Mouse (Mus musculus) midbrain, postnatal 0 days (tissue): Measurements from ENCODE around the gene Doc2b. TPM values are rescaled to one million over a fixed set of nuclear protein-coding genes. Genes with fewer than 3 reads are reported as not detected.

Experiments used
- ATAC-seq: fragments of 200-750 bp; cut with Nextera tagmentation; 2 replicates; pipeline ENCODE4 v1.8.0; 2017; ENCODE audit warnings: moderate number of reproducible peaks, mild to moderate bottlenecking, moderate TSS enrichment, moderate library complexity; ENCODE audit not compliant: low FRiP score
- DNase-seq: peaks from one replicate; pipeline ENCODE4 v3.0.0-alpha.2; 2015; ENCODE audit warnings: low spot score
- H3K27ac ChIP-seq: fragments of 300-500 bp; sonication (generic); 2 replicates; pipeline ENCODE4 v1.5.1; 2014; ENCODE audit warnings: low read depth, mild to moderate bottlenecking, low read length, mixed read lengths
- H3K27me3 ChIP-seq: fragments of 300-500 bp; sonication (generic); 2 replicates; pipeline ENCODE4 v1.6.1; 2014; ENCODE audit warnings: low read length, control low read depth, mixed read lengths; ENCODE audit not compliant: insufficient read depth
- H3K36me3 ChIP-seq: fragments of 300-500 bp; sonication (generic); 2 replicates; pipeline ENCODE4 v1.6.1; 2014; ENCODE audit warnings: low read length, control low read depth, mixed read lengths; ENCODE audit not compliant: insufficient read depth
- H3K4me1 ChIP-seq: fragments of 300-500 bp; sonication (generic); 2 replicates; pipeline ENCODE4 v1.6.1; 2014; ENCODE audit warnings: mild to moderate bottlenecking, control low read depth, antibody characterized with exemption, low read length, mixed read lengths; ENCODE audit not compliant: insufficient read depth
- H3K4me2 ChIP-seq: fragments of 300-500 bp; sonication (generic); 2 replicates; pipeline ENCODE4 v1.6.1; 2014; ENCODE audit warnings: low read depth, mild to moderate bottlenecking, low read length, mixed read lengths; ENCODE audit not compliant: poor library complexity, severe bottlenecking
- H3K4me3 ChIP-seq: fragments of 300-500 bp; sonication (generic); 2 replicates; pipeline ENCODE4 v1.5.1; 2014; ENCODE audit warnings: low read depth, mild to moderate bottlenecking, low read length, moderate library complexity
- H3K9ac ChIP-seq: fragments of 300-500 bp; sonication (generic); replicated peaks from 2 replicates; pipeline ENCODE4 v1.6.1; 2014; ENCODE audit warnings: mild to moderate bottlenecking, low read length, moderate library complexity, mixed read lengths; ENCODE audit not compliant: poor library complexity, severe bottlenecking
- H3K9me3 ChIP-seq: fragments of 300-500 bp; sonication (generic); 2 replicates; pipeline ENCODE4 v1.6.1; 2016; ENCODE audit warnings: low read length, control low read depth
- CTCF ChIP-seq: IDR thresholded peaks from 2 replicates; pipeline ENCODE4 v1.5.1; 2016; ENCODE audit warnings: antibody characterized with exemption, mild to moderate bottlenecking
- WGBS: fragments of 180-500 bp; shearing (Covaris S2); extraction: QIAGEN DNeasy Blood & Tissue Kit; methylation state at CpG from one replicate; pipeline ENCODE4 v1.1.7; 2014; 5-methylcytosine and 5-hydroxymethylcytosine counted together
- polyA plus RNA-seq: library from polyadenylated mRNA; unstranded; fragments of >200 nt; fragmentation: Nextera tagmentation; extraction: Ambion mirVana; gene quantifications from 2 replicates; pipeline ENCODE4 v1.2.1, GENCODE M21; 2015
- total RNA-seq: library from RNA; depleted of rRNA; stranded (reverse); fragments of >200 nt; gene quantifications from 2 replicates; pipeline ENCODE4 v1.2.3, GENCODE M21; 2014

The Doc2b gene
- total and polyA plus RNA-seq, 2 experiments from 2014 or later: 6.9 to 27.7 TPM

- H3K4me1 ChIP-seq: no peaks in the 10 kb centered on the region; the same call in 1 of the 2 replicates
- no peak for TF ChIP-seq CTCF
- no peak for ATAC-seq
Observed at GRCm38 (mm10) chr11:75767014-75767413, 28.8 kb downstream of the Doc2b start.

GRCm38 (mm10) chr11:75765161-75765560 lies 30.7 kb downstream of the Doc2b start:
- H3K9me3 ChIP-seq: no peaks in the 10 kb centered on the region
- no peaks in the 10 kb centered on the region for H3K27me3 ChIP-seq
- H3K4me3 ChIP-seq: no peak overlapping the region
- ATAC-seq: no peak
- H3K4me1 ChIP-seq: no peaks in the 10 kb centered on the region; the same call in 1 of the 2 replicates
- DNase-seq: no peak
- H3K4me2 ChIP-seq: no peak overlapping the region
- WGBS: 84% methylated on average over 8 of the region's 8 CpGs
- H3K27ac ChIP-seq: no peak overlapping the region
- H3K36me3 ChIP-seq: peaks cover 31% of the 10 kb centered on the region
- no peak overlapping the region for H3K9ac ChIP-seq
- no peak for TF ChIP-seq CTCF

More at GRCm38 (mm10) chr11:75767014-75767413, 28.8 kb downstream of the Doc2b start:
- Histone ChIP-seq H3K4me3 (no peak overlapping the region), H3K27ac (no peak overlapping the region), H3K4me2 (no peak overlapping the region), H3K9me3 (no peaks in the 10 kb centered on the region), H3K27me3 (no peaks in the 10 kb centered on the region), H3K36me3 (peaks cover 34% of the 10 kb centered on the region), H3K9ac (no peak overlapping the region)
- 72% methylated on average over 2 of the region's 2 CpGs for WGBS
- no peak for DNase-seq

- DNase-seq: no peak
Observed at GRCm38 (mm10) chr11:75764521-75765023, 31.3 kb downstream of the Doc2b start.

GRCm38 (mm10) chr11:75762708-75763107 lies 33.1 kb downstream of the Doc2b start:
- Histone ChIP-seq H3K36me3 (peaks cover 40% of the 10 kb centered on the region), H3K4me2 (no peak overlapping the region), H3K9ac (no peak overlapping the region), H3K4me3 (no peak overlapping the region), H3K27me3 (no peaks in the 10 kb centered on the region), H3K27ac (no peak overlapping the region), H3K9me3 (no peaks in the 10 kb centered on the region), H3K4me1 (no peaks in the 10 kb centered on the region)
- TF ChIP-seq CTCF: no peak
- no peak for DNase-seq
- 81% methylated on average over 2 of the region's 2 CpGs for WGBS
- ATAC-seq: no peak

More at GRCm38 (mm10) chr11:75764521-75765023, 31.3 kb downstream of the Doc2b start:
- Histone ChIP-seq H3K4me1 (no peaks in the 10 kb centered on the region; the same call in 1 of the 2 replicates), H3K27me3 (no peaks in the 10 kb centered on the region), H3K9me3 (no peaks in the 10 kb centered on the region), H3K4me2 (no peak overlapping the region), H3K4me3 (no peak overlapping the region), H3K27ac (no peak overlapping the region), H3K9ac (no peak overlapping the region), H3K36me3 (peaks cover 33% of the 10 kb centered on the region)
- no peak for ATAC-seq
- WGBS: 81% methylated on average over 4 of the region's 4 CpGs
- no peak for TF ChIP-seq CTCF

GRCm38 (mm10) chr11:75760785-75761184 lies 35.1 kb downstream of the Doc2b start:
- Histone ChIP-seq H3K9ac (no peak overlapping the region), H3K27ac (no peak overlapping the region), H3K36me3 (peaks cover 36% of the 10 kb centered on the region), H3K4me3 (no peak overlapping the region), H3K9me3 (no peaks in the 10 kb centered on the region), H3K27me3 (no peaks in the 10 kb centered on the region), H3K4me2 (no peak overlapping the region), H3K4me1 (no peaks in the 10 kb centered on the region)
- 90% methylated on average over 5 of the region's 5 CpGs for WGBS
- DNase-seq (no peak), ATAC-seq (no peak)
- TF ChIP-seq CTCF: no peak

- no peaks in the 10 kb centered on the region for H3K4me1 ChIP-seq
- DNase-seq (no peak), ATAC-seq (no peak)
- 97% methylated on average over 1 of the region's 1 CpGs for WGBS
- no peak overlapping the region for H3K27ac ChIP-seq
- no peak for TF ChIP-seq CTCF
- H3K9ac ChIP-seq: no peak overlapping the region
- no peak overlapping the region for H3K4me3 ChIP-seq
- peaks cover 22% of the 10 kb centered on the region for H3K36me3 ChIP-seq
- H3K27me3 ChIP-seq: no peaks in the 10 kb centered on the region
- no peaks in the 10 kb centered on the region for H3K9me3 ChIP-seq
- no peak overlapping the region for H3K4me2 ChIP-seq
Observed at GRCm38 (mm10) chr11:75758553-75758952, 37.3 kb downstream of the Doc2b start.
